Mouse (Mus musculus) midbrain, postnatal 0 days (tissue): ENCODE measurements at regions not wholly inside any gene's neighbourhood (a gene's known extent, or its start where the extent isn't known, plus 50 kb on each side); places are given as distances from the start of the nearest gene placed in this dataset.

ENCODE experiments used
- ATAC-seq: fragments of 200-750 bp; cut with Nextera tagmentation; 2 replicates; pipeline ENCODE4 v1.8.0; 2017; ENCODE audit warnings: moderate number of reproducible peaks, mild to moderate bottlenecking, moderate TSS enrichment, moderate library complexity; ENCODE audit not compliant: low FRiP score
- DNase-seq: peaks from one replicate; pipeline ENCODE4 v3.0.0-alpha.2; 2015; ENCODE audit warnings: low spot score
- H3K27ac ChIP-seq: fragments of 300-500 bp; sonication (generic); 2 replicates; pipeline ENCODE4 v1.5.1; 2014; ENCODE audit warnings: low read depth, mild to moderate bottlenecking, low read length, mixed read lengths
- H3K27me3 ChIP-seq: fragments of 300-500 bp; sonication (generic); 2 replicates; pipeline ENCODE4 v1.6.1; 2014; ENCODE audit warnings: low read length, control low read depth, mixed read lengths; ENCODE audit not compliant: insufficient read depth
- H3K36me3 ChIP-seq: fragments of 300-500 bp; sonication (generic); 2 replicates; pipeline ENCODE4 v1.6.1; 2014; ENCODE audit warnings: low read length, control low read depth, mixed read lengths; ENCODE audit not compliant: insufficient read depth
- H3K4me1 ChIP-seq: fragments of 300-500 bp; sonication (generic); 2 replicates; pipeline ENCODE4 v1.6.1; 2014; ENCODE audit warnings: mild to moderate bottlenecking, control low read depth, antibody characterized with exemption, low read length, mixed read lengths; ENCODE audit not compliant: insufficient read depth
- H3K4me2 ChIP-seq: fragments of 300-500 bp; sonication (generic); 2 replicates; pipeline ENCODE4 v1.6.1; 2014; ENCODE audit warnings: low read depth, mild to moderate bottlenecking, low read length, mixed read lengths; ENCODE audit not compliant: poor library complexity, severe bottlenecking
- H3K4me3 ChIP-seq: fragments of 300-500 bp; sonication (generic); 2 replicates; pipeline ENCODE4 v1.5.1; 2014; ENCODE audit warnings: low read depth, mild to moderate bottlenecking, low read length, moderate library complexity
- H3K9ac ChIP-seq: fragments of 300-500 bp; sonication (generic); replicated peaks from 2 replicates; pipeline ENCODE4 v1.6.1; 2014; ENCODE audit warnings: mild to moderate bottlenecking, low read length, moderate library complexity, mixed read lengths; ENCODE audit not compliant: poor library complexity, severe bottlenecking
- H3K9me3 ChIP-seq: fragments of 300-500 bp; sonication (generic); 2 replicates; pipeline ENCODE4 v1.6.1; 2016; ENCODE audit warnings: low read length, control low read depth
- CTCF ChIP-seq: IDR thresholded peaks from 2 replicates; pipeline ENCODE4 v1.5.1; 2016; ENCODE audit warnings: antibody characterized with exemption, mild to moderate bottlenecking
- WGBS: fragments of 180-500 bp; shearing (Covaris S2); extraction: QIAGEN DNeasy Blood & Tissue Kit; methylation state at CpG from one replicate; pipeline ENCODE4 v1.1.7; 2014; 5-methylcytosine and 5-hydroxymethylcytosine counted together

DNA sequence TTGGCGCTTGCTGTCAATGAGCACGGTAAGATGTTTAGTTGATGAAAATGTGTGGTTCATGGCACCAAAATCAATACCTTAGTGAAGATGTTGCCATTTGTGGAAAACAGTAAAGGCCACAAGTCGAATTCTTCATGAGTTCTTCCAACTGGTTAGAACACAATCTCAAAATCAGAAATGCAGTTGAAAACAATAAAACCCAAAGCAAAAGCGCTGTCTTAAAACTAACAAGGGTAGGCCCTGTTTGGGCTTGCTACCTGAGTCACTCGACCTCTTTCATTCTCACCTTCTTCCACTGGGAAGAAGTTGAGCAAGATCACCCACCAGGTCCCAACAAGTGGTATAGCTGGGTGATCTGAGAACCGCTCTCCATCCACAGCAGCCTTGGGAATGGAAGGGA, 179.1 kb downstream of the Parm1 start:
- no peak overlapping the region for H3K9ac ChIP-seq
- WGBS = 89% methylated on average over 6 of the region's 6 CpGs
- no peaks in the 10 kb centered on the region for H3K36me3 ChIP-seq
- H3K4me3 ChIP-seq = no peak overlapping the region
- H3K9me3 ChIP-seq = no peaks in the 10 kb centered on the region
- H3K4me2 ChIP-seq = no peak overlapping the region
- DNase-seq (no peak), ATAC-seq (no peak)
- H3K4me1 ChIP-seq = no peaks in the 10 kb centered on the region
- no peaks in the 10 kb centered on the region for H3K27me3 ChIP-seq
- no peak overlapping the region for H3K27ac ChIP-seq
- TF ChIP-seq CTCF = no peak

DNA sequence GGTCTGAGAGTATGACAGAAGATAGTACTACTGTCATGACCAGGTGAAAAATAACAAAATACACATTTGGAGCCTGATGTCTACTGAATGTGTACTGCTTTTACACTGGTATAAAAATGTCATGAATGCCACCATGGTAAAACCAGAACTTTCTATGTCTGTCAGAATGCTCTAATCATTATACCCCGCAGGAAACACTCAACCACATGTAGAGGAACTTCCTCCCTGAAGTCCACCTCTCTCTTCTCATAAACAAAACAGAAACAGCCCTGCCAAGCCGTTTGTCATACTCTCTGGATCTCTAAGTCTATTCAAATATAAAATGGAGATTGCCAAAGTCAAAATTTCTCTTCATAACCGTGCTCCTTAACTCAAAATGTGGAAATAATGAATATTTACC, 178.2 kb downstream of the Parm1 start:
- no peak for TF ChIP-seq CTCF
- 59% methylated on average over 3 of the region's 3 CpGs for WGBS
- H3K9ac ChIP-seq = no peak overlapping the region
- ATAC-seq (no peak), DNase-seq (no peak)
- no peaks in the 10 kb centered on the region for H3K4me1 ChIP-seq
- H3K4me2 ChIP-seq = no peak overlapping the region
- no peaks in the 10 kb centered on the region for H3K9me3 ChIP-seq
- no peak overlapping the region for H3K27ac ChIP-seq
- no peaks in the 10 kb centered on the region for H3K27me3 ChIP-seq
- no peak overlapping the region for H3K4me3 ChIP-seq
- H3K36me3 ChIP-seq = no peaks in the 10 kb centered on the region

DNA sequence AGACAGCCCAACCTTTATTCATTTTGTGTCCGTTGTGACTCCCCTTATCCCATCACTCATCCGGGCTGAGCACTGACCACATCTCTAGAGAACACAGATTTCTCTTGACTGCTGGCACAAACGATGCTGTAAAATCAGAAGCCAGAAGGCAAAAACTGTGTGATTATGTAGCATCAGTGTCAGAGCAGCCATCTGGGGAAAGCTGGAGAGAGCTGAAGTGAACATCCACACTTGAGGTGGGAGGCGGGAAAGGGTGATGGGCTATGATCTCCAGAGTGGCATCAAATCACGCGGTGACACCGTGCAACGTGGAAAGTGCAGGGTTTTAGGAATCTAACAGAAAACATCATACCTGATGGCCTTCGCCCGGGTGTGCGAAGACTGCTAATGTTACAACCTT, 175.9 kb downstream of the Parm1 start:
- ATAC-seq (no peak), DNase-seq (no peak)
- no peak for TF ChIP-seq CTCF
- H3K4me3 ChIP-seq = no peak overlapping the region
- H3K9ac ChIP-seq = no peak overlapping the region
- no peaks in the 10 kb centered on the region for H3K4me1 ChIP-seq
- no peak overlapping the region for H3K27ac ChIP-seq
- WGBS = 75% methylated on average over 11 of the region's 11 CpGs
- no peaks in the 10 kb centered on the region for H3K9me3 ChIP-seq
- no peaks in the 10 kb centered on the region for H3K27me3 ChIP-seq
- no peaks in the 10 kb centered on the region for H3K36me3 ChIP-seq
- H3K4me2 ChIP-seq = no peak overlapping the region

DNA sequence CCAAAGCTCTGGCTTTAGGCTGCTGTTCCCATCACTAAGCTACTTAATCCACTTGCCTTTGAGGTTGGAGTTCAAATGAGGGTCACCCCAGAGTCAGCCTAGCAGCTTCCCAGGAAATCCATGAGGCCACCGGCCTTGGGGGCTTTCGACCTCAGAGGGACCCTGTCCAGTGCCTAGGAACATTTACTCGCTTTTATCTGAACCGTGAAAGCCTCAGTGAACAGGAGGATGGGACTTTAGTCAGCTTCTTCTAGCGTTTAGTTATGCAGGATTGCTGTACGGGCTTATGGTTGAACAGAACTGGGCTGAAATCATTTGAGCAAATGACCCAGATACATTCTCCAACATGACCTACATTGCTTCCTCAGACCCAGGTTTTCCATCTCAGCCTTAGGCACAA, 174.9 kb downstream of the Parm1 start:
- Histone ChIP-seq H3K9me3 (no peaks in the 10 kb centered on the region), H3K4me1 (no peaks in the 10 kb centered on the region), H3K4me3 (no peak overlapping the region), H3K27ac (no peak overlapping the region), H3K4me2 (no peak overlapping the region), H3K27me3 (no peaks in the 10 kb centered on the region), H3K9ac (0 out of 2 replicates have a peak overlapping the region, but pooled peaks have one; percentile 8), H3K36me3 (no peaks in the 10 kb centered on the region)
- WGBS = 15% methylated on average over 6 of the region's 6 CpGs
- no peak for TF ChIP-seq CTCF
- ATAC-seq (no peak), DNase-seq (no peak)

DNA sequence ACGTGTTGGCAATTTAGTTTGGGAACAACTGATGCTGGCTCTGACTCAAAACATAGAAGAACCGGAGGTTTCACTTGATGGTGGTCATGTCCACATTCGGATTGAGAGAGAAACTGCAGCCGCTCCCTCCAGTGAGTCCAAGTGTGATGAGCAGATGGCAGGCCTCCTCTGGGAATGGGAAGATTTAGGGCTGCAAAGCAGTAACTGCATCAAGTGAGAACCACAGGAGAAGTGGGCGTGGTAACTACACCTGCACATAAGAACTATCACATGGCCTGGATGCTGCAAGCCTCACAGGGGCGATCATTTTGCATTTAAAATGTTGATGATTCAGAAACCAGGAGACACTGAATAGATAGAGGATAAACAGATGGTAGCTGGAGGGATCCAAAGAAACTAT, 161.3 kb downstream of the Parm1 start:
- H3K9me3 ChIP-seq = no peaks in the 10 kb centered on the region
- no peak overlapping the region for H3K4me2 ChIP-seq
- no peak for TF ChIP-seq CTCF
- no peaks in the 10 kb centered on the region for H3K4me1 ChIP-seq
- DNase-seq (no peak), ATAC-seq (no peak)
- WGBS = 81% methylated on average over 6 of the region's 6 CpGs
- no peaks in the 10 kb centered on the region for H3K27me3 ChIP-seq
- no peaks in the 10 kb centered on the region for H3K36me3 ChIP-seq
- H3K9ac ChIP-seq = no peak overlapping the region
- H3K4me3 ChIP-seq = no peak overlapping the region
- H3K27ac ChIP-seq = no peak overlapping the region
